Mouse (Mus musculus): Measurements from ENCODE around the gene St3gal4. TPM values are rescaled to one million over a fixed set of nuclear protein-coding genes. Genes with fewer than 3 reads are reported as not detected.

The St3gal4 gene
- total and polyA plus RNA-seq, 3 experiments, result 6.2 to 9.3 (median 8.8) TPM

GRCm38 (mm10) chr9:35092904-35093303, 26.2 kb downstream of the St3gal4 start:
- no peak overlapping the region for H3K9ac ChIP-seq (ENCODE audit: insufficient read depth, low read depth)

DNA sequence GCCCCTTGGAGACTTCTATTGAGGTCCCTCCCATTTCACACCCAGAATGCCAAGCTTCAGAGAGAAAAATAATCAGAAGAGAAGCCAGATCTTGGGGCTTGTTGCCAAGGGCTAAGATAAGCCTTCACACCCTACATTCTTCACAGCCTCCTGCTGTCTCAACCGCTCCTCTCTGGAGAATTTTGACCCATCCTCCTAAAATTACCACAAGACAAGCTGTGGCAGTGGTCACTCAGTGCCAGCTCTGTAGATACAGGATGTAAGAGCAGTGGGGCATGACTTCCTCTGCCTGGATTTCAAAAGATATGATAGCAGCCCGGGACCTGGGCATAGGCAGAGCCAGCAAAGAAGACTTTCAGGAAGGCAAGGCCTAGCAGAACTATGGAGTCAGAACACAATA, 57.6 kb downstream of the St3gal4 start:
- Histone ChIP-seq H3K27ac (ENCODE audit: insufficient read depth, low read depth) (no peak overlapping the region), H3K4me2 (ENCODE audit: insufficient read depth, low read depth, poor library complexity, severe bottlenecking) (no peak overlapping the region), H3K27me3 (replicated peaks) (no peaks in the 10 kb centered on the region), H3K79me2 (replicated peaks; ENCODE audit: control insufficient read depth, extremely low read depth, insufficient read depth, poor library complexity, severe bottlenecking) (no peaks in the 10 kb centered on the region), H3K9me3 (replicated peaks; ENCODE audit: low read length) (no peaks in the 10 kb centered on the region), H3K4me1 (ENCODE audit: control insufficient read depth in 1 of 2, insufficient read depth in 2 of 2) (peaks cover 0 to 16% of the 10 kb centered on the region in 2 experiments; a peak in 2 of 4 replicates), H3K36me3 (replicated peaks in 1 of 2; ENCODE audit: control insufficient read depth in 1 of 2, insufficient read depth in 1 of 2, low read length in 1 of 2) (no peaks in the 10 kb centered on the region), H3K4me3 (replicated peaks in 1 of 3; ENCODE audit: low read depth in 2 of 3, low read length in 2 of 3, poor library complexity in 1 of 3) (no peak overlapping the region), H3K9ac (ENCODE audit: insufficient read depth, low read depth) (no peak overlapping the region)
- DNase-seq (ENCODE audit: extremely low read depth), result no peak
- in situ Hi-C loops (cut with MboI; ENCODE audit: low pct_ligation_motif_present, low pct_unique_long_range_greater_than_20kb, low sequenced_read_pairs), result no loop called here
- dilution Hi-C loops (cut with MboI; ENCODE audit: extremely low pct_ligation_motif_present, extremely low pct_unique_long_range_greater_than_20kb, low sequenced_read_pairs), result no loop called here
- TF ChIP-seq CHD1 (IDR thresholded peaks at IDR 0.05; ENCODE audit: low read depth, low read length) (no peak), SIN3A (IDR thresholded peaks at IDR 0.05; ENCODE audit: low read length) (no peak), EP300 (IDR thresholded peaks at IDR 0.05; ENCODE audit: low read length) (no peak), RAD21 (IDR thresholded peaks at IDR 0.05; ENCODE audit: low read depth, low read length) (no peak), ZMIZ1 (IDR thresholded peaks at IDR 0.05; ENCODE audit: low read depth, low read length) (no peak), ZC3H11A (IDR thresholded peaks at IDR 0.05; ENCODE audit: low read depth, low read length) (no peak), NELFE (IDR thresholded peaks at IDR 0.05; ENCODE audit: low read depth, low read length) (no peak), POLR2AphosphoS2 (IDR thresholded peaks at IDR 0.05; ENCODE audit: low read depth, low read length) (no peak), ZNF384 (IDR thresholded peaks at IDR 0.05; ENCODE audit: low read depth, low read length) (no peak), MXI1 (IDR thresholded peaks at IDR 0.05; ENCODE audit: low read depth, low read length) (no peak), ZKSCAN1 (IDR thresholded peaks at IDR 0.05; ENCODE audit: borderline replicate concordance, low read depth, low read length) (no peak), USF2 (conservative IDR thresholded peaks at IDR 0.05; ENCODE audit: low read depth, low read length) (no peak), HCFC1 (IDR thresholded peaks at IDR 0.05; ENCODE audit: low read depth, low read length) (no peak), CHD2 (IDR thresholded peaks at IDR 0.05; ENCODE audit: low read length) (no peak)

More at GRCm38 (mm10) chr9:35092904-35093303, 26.2 kb downstream of the St3gal4 start:
- no peaks in the 10 kb centered on the region for H3K4me1 ChIP-seq (ENCODE audit: control insufficient read depth in 1 of 2, insufficient read depth in 2 of 2)
- H3K9me3 ChIP-seq (replicated peaks; ENCODE audit: low read length), result no peaks in the 10 kb centered on the region
- TF ChIP-seq MXI1 (IDR thresholded peaks at IDR 0.05; ENCODE audit: low read depth, low read length), result no peak
- no peak for TF ChIP-seq SMC3 (IDR thresholded peaks at IDR 0.05; ENCODE audit: low read depth, low read length)
- TF ChIP-seq ZC3H11A (IDR thresholded peaks at IDR 0.05; ENCODE audit: low read depth, low read length), result no peak
- TF ChIP-seq CHD1 (IDR thresholded peaks at IDR 0.05; ENCODE audit: low read depth, low read length), result no peak
- no peak for TF ChIP-seq CHD2 (IDR thresholded peaks at IDR 0.05; ENCODE audit: low read length)
- no peak for TF ChIP-seq EP300 (IDR thresholded peaks at IDR 0.05; ENCODE audit: low read length)
- no peak for TF ChIP-seq E2F4 (IDR thresholded peaks at IDR 0.05; ENCODE audit: insufficient replicate concordance, low read depth, low read length)
- TF ChIP-seq USF1 (IDR thresholded peaks at IDR 0.05; ENCODE audit: low read depth, low read length), result no peak
- no peak for TF ChIP-seq UBTF (IDR thresholded peaks at IDR 0.05; ENCODE audit: low read depth, low read length)
- TF ChIP-seq ETS1 (conservative IDR thresholded peaks at IDR 0.05; ENCODE audit: low read depth, low read length), result no peak
- TF ChIP-seq MEF2A (IDR thresholded peaks at IDR 0.05; ENCODE audit: borderline replicate concordance, low read depth, low read length), result no peak
- TF ChIP-seq TBP (conservative IDR thresholded peaks at IDR 0.05; ENCODE audit: low read depth, low read length), result no peak
- TF ChIP-seq RAD21 (IDR thresholded peaks at IDR 0.05; ENCODE audit: low read depth, low read length), result no peak
- no peak for TF ChIP-seq TCF12 (IDR thresholded peaks at IDR 0.05; ENCODE audit: low read depth, low read length)
- TF ChIP-seq BHLHE40 (IDR thresholded peaks at IDR 0.05; ENCODE audit: low read depth, low read length), result no peak
- no peak overlapping the region for H3K4me3 ChIP-seq (replicated peaks in 1 of 3; ENCODE audit: low read depth in 2 of 3, low read length in 2 of 3, poor library complexity in 1 of 3)
- DNase-seq (ENCODE audit: extremely low read depth), result no peak
- in situ Hi-C loops (cut with MboI; ENCODE audit: low pct_ligation_motif_present, low pct_unique_long_range_greater_than_20kb, low sequenced_read_pairs), result no loop called here
- H3K27me3 ChIP-seq (replicated peaks), result no peaks in the 10 kb centered on the region
- H3K79me2 ChIP-seq (replicated peaks; ENCODE audit: control insufficient read depth, extremely low read depth, insufficient read depth, poor library complexity, severe bottlenecking), result no peaks in the 10 kb centered on the region
- dilution Hi-C loops (cut with MboI; ENCODE audit: extremely low pct_ligation_motif_present, extremely low pct_unique_long_range_greater_than_20kb, low sequenced_read_pairs), result no loop called here
- no peaks in the 10 kb centered on the region for H3K36me3 ChIP-seq (replicated peaks in 1 of 2; ENCODE audit: control insufficient read depth in 1 of 2, insufficient read depth in 1 of 2, low read length in 1 of 2)
- H3K4me2 ChIP-seq (ENCODE audit: insufficient read depth, low read depth, poor library complexity, severe bottlenecking), result no peak overlapping the region
- no peak overlapping the region for H3K27ac ChIP-seq (ENCODE audit: insufficient read depth, low read depth)
